Mouse (Mus musculus): ENCODE measurements at regions not wholly inside any gene's neighbourhood (a gene's known extent, or its start where the extent isn't known, plus 50 kb on each side); places are given as distances from the start of the nearest gene placed in this dataset.

- TF ChIP-seq CTCF (IDR thresholded peaks at IDR 0.05; ENCODE audit: low read depth) (no peak), EP300 (optimal IDR thresholded peaks at IDR 0.05) (no peak)
Measured at GRCm38 (mm10) chr1:155482760-155483159, 65.5 kb upstream of the Xpr1 start.
